Mouse (Mus musculus) liver, adult (tissue): ENCODE data around the gene Alox5.

Source experiments
- GATA4 ChIP-seq: IDR thresholded peaks from 2 replicates; pipeline ENCODE4 v1.6.1; 2014; ENCODE audit warnings: mild to moderate bottlenecking, low read length; ENCODE audit not compliant: insufficient replicate concordance

Alox5 gene

DNA sequence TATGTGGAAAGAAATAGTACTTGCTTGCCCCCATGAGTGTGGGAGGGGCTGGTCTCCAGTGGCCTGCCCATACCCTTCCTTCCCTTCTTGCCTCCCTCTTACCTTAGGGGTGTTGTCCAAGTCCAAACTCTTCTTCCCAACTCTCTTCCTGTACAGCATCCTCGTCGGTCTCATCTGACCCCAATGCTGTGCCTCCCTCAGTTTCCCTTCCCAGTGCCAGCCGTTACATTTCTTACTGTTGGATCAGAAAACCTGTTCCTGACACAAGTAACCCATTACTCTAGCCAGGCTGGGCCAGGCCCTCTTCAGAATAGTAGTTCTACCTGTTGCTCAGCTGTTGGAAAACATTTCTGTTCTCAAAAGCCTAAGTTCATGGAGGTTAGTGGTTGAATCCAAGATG lies 58.6 kb downstream of the Alox5 start:
- TF ChIP-seq GATA4 = no peak

- no peak for TF ChIP-seq GATA4
Measured at GRCm38 (mm10) chr6:116401746-116402423, 59.1 kb downstream of the Alox5 start.

DNA sequence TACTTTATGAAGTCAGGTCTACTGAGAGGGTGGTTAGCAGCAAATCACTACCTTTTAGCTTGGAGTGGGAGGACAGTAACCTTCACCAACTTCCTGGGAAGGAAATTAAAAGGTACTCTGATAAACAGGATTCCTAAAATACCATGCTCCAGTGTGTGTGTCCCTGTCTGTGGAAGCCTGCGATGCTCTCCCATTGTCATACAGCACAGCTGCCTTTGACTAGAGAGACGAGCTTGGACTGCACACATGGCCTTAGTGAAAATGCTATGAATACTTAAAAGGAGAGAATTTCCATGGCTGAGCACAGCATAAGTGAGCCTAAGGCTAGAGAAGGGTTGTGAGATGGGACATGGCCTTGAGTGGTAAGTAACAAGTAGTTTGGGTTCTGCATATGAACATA lies 62.8 kb downstream of the Alox5 start:
- TF ChIP-seq GATA4 = no peak

- TF ChIP-seq GATA4 = no peak
Measured at GRCm38 (mm10) chr6:116397621-116398020, 63.4 kb downstream of the Alox5 start.

DNA sequence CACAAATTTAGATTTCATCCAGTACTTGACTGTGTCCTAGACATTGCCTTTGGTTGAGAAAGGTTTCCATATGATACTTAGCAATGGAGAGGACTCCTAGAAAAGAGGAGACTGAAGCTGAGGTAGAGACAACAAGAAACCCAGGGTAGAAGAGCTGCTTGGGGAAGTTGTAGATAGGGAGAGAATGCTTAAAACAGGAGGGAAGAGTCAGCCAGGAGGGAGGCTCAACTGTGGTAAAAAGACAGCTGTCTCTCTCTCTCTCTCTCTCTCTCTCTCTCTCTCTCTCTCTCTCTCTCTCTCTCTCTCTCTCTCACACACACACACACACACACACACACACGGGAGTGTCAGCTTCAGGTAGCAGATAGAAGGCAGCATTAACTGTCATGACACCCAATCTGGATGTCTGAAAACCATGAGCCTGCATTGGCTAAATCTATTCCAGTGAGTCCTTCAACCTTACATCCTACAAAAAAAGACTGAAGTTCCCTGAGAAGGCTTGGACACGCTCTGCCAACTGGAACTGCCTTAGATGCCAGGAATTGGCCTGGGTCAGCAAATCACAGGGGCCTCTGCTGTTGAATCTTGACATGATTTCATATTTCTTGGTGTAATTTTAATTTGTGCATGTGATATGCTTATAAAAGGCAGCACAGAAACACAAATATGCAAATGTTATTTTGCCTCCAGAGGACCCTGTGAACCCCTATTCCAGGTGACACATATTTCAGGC lies 65.9 kb downstream of the Alox5 start:
- no peak for TF ChIP-seq GATA4

- no peak for TF ChIP-seq GATA4
Measured at GRCm38 (mm10) chr6:116389481-116389880, 71.5 kb downstream of the Alox5 start.

- no peak for TF ChIP-seq GATA4
Measured at GRCm38 (mm10) chr6:116388068-116388467, 72.9 kb downstream of the Alox5 start.

GRCm38 (mm10) chr6:116386506-116386905 lies 74.5 kb downstream of the Alox5 start:
- TF ChIP-seq GATA4 = no peak

GRCm38 (mm10) chr6:116386045-116386415 lies 74.9 kb downstream of the Alox5 start:
- TF ChIP-seq GATA4 = no peak

- TF ChIP-seq GATA4 = no peak
Measured at GRCm38 (mm10) chr6:116385194-116386044, 75.6 kb downstream of the Alox5 start.

- TF ChIP-seq GATA4 = no peak
Measured at GRCm38 (mm10) chr6:116383582-116383981, 77.4 kb downstream of the Alox5 start.

DNA sequence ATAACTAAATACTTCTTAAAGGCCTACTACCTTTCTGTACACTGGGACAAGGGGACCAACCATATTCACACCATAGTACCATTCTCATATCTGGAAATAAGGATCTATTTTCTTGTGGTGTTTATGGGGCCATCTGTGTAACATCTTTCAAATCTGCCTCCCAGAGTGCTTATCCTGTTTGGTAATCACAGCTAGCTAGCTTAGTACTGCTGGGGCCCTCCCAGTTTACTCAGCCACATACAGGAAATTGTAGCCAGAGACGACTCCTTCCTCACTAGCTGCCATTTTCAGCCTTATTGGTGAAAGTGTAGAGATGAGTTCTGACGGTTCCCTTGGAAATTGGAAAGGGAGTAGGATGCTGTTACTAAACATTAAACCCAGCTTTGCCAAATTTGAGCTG lies 79.4 kb downstream of the Alox5 start:
- no peak for TF ChIP-seq GATA4

GRCm38 (mm10) chr6:116380157-116380556 lies 80.8 kb downstream of the Alox5 start:
- no peak for TF ChIP-seq GATA4

DNA sequence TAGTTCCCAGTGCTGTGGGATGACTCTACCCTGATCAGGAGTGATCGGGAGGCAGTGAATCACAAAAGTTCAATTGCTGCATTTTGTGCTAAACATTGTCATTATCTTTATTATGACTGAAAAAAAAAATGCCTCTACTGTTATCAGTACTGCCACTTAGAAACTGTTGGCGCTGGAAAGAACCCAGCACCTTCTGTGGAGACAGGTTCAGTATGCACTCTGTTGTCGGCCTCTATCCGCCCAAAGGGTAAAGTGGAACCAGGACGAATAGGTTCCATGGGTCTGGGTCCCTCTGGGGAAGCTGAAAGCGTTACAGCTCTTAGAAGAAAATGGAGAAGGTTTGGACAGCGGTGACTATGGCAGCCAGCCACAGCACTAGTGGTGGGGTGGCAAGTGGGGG lies 82.1 kb downstream of the Alox5 start:
- no peak for TF ChIP-seq GATA4

- no peak for TF ChIP-seq GATA4
Measured at GRCm38 (mm10) chr6:116374618-116375017, 86.4 kb downstream of the Alox5 start.

- no peak for TF ChIP-seq GATA4
Measured at GRCm38 (mm10) chr6:116374136-116374535, 86.8 kb downstream of the Alox5 start.
